Mouse (Mus musculus): ENCODE results near the gene Olfr988. TPM values are rescaled to one million over a fixed set of nuclear protein-coding genes. Genes with fewer than 3 reads are reported as not detected.
"Not testable (repeated sequence)": the region's sequence is repeated elsewhere in the genome, so short reads cannot be mapped to it uniquely, and the experiment has no call there.

Gene Olfr988
- not detected in 2 replicates for polyA plus RNA-seq (2016; fragmentation: Nextera tagmentation; extraction: Ambion mirVana)

DNA sequence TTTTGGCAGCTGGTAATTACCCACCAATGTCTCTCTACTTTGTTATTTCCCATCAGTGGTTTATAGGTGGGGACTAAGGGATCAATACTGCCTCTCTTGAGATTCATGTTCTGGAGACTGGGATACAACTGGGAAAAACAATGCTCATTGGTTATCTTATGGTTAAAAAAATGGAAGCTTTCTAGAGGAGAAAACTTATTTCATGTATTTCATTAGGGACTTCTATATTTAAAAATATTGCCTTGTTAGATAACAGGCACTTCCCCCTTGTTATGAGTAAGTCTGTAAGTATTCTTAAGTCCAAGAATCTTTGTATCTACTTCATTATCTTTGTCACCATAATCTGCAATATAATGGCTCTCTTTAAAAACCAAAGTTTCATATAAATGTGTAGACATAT, at the start of gene Olfr988:
TSS of gene Olfr988 (minus strand) at position 101 of the 400 bp plus-strand sequence.
- H3K9me3 ChIP-seq; H3K27ac ChIP-seq (replicated peaks); H3K4me3 ChIP-seq; DNase-seq (ENCODE audit: low spot score); H3K27me3 ChIP-seq (replicated peaks; ENCODE audit: low read depth, poor library complexity, severe bottlenecking); H3K4me1 ChIP-seq; H3K36me3 ChIP-seq (replicated peaks): not testable (repeated sequence)

DNA sequence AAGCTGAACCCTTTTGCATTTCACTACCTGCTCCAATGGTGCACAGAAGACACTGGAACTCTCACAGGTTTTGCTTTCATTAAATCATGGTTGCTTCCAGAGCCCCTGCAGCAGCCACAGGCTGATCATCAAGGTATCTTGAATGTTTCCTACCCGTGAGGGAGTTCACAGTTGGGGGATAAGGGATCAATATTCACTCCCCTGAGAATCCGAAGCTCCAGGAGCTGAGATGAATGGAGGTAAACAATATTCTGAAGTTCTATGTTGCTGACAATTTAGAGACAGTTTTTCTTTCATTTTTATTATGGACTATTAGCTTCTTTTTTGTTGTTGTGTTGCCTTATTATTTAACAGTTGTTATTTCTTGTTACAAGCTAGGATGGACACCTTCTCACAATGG, 46.3 kb upstream of the Olfr988 start, which contains the start of gene Olfr992:
TSS of gene Olfr992 (minus strand) at position 101 of the 400 bp plus-strand sequence.
- H3K27ac ChIP-seq (replicated peaks), result no peak within 1 kb of the TSS
- H3K4me1 ChIP-seq, result no peaks in the 10 kb centered on the region
- H3K9me3 ChIP-seq, result no peaks in the 10 kb centered on the region
- 59% methylated on average over 2 of the region's 2 CpGs for WGBS
- DNase-seq (ENCODE audit: low spot score), result no peak
- H3K27me3 ChIP-seq (replicated peaks; ENCODE audit: low read depth, poor library complexity, severe bottlenecking), result no peaks in the 10 kb centered on the region
- no peaks in the 10 kb centered on the region for H3K36me3 ChIP-seq (replicated peaks)
- no peak within 1 kb of the TSS for H3K4me3 ChIP-seq

DNA sequence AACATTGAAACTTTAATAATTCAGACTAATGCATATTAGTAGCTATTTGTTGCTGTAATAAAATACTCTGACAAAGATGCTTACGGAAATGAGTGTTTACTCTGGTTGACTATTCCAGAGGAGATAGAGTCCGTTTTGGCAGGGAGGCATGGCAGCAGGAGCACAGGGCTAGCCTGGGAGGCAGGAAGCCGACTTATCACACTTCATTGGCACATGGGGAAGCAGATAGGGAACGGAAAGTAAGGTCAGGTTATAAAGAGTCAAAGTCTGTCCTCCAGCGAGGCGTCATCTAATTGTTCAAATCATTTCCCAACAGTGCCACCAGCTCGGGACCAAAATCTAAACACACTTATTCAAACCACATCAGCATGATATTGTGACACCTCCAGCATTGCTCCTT, 23.1 kb downstream of the Olfr988 start:
- Histone ChIP-seq H3K27me3 (replicated peaks; ENCODE audit: low read depth, poor library complexity, severe bottlenecking) (no peaks in the 10 kb centered on the region), H3K4me1 (no peaks in the 10 kb centered on the region), H3K9me3 (no peaks in the 10 kb centered on the region), H3K36me3 (replicated peaks) (no peaks in the 10 kb centered on the region), H3K27ac (replicated peaks) (no peak overlapping the region), H3K4me3 (no peak overlapping the region)
- WGBS, result 83% methylated on average over 7 of the region's 7 CpGs
- no peak for DNase-seq (ENCODE audit: low spot score)

DNA sequence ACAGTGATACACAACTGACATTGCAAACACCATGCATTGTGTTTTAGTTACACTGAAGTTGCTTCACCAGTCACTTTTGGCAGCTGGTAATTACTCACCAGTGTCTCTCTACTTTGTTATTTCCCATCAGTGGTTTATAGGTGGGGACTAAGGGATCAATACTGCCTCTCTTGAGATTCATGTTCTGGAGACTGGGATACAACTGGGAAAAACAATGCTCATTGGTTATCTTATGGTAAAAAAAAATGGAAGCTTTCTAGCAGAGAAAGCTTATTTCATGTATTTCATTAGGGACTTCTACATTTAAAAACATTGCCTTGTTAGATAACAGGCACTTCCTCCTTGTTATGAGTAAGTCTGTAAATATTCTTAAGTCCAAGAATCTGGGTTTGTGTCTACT, 23.8 kb downstream of the Olfr988 start, which contains the start of gene Olfr987:
TSS of gene Olfr987 (minus strand) at position 101 of the 400 bp plus-strand sequence.
- not testable (repeated sequence) for H3K4me1 ChIP-seq; H3K27me3 ChIP-seq (replicated peaks; ENCODE audit: low read depth, poor library complexity, severe bottlenecking); H3K9me3 ChIP-seq; H3K27ac ChIP-seq (replicated peaks); H3K4me3 ChIP-seq; H3K36me3 ChIP-seq (replicated peaks); DNase-seq (ENCODE audit: low spot score)

DNA sequence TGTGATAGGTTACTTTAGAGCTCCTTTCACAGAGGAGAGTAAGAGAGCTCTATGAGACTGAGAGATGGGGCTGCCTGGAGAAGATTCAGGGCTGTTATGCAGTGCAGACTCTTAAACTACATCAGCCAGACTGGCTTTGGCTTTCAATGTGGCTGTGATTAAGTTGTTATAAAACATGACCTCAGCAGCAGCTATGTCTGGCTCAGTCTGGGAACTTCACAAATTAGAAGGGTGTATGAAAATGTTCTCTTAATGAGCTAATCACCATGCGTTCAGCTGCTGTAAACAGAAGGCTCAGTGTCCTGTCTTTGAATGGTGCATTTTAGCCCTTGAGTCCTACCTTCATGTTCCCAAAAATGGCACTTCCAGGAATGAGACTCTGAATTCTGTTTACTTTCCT, 43.9 kb downstream of the Olfr988 start:
- whole genome bisulfite sequencing, result 47% methylated on average over 1 of the region's 1 CpGs
- DNase-seq (ENCODE audit: low spot score), result no peak
- H3K27me3 ChIP-seq (replicated peaks; ENCODE audit: low read depth, poor library complexity, severe bottlenecking), result no peaks in the 10 kb centered on the region
- H3K36me3 ChIP-seq (replicated peaks), result no peaks in the 10 kb centered on the region
- no peak overlapping the region for H3K4me3 ChIP-seq
- peaks cover 3% of the 10 kb centered on the region; the same call in 1 of the 2 replicates for H3K4me1 ChIP-seq
- no peaks in the 10 kb centered on the region for H3K9me3 ChIP-seq
- H3K27ac ChIP-seq (replicated peaks), result no peak overlapping the region

Other genes with a start within 250 kb of the Olfr988 start
- 40.2 and 42.2 TPM in 2 replicates for gene Aplnr, start 227.0 kb downstream of the Olfr988 start, polyA plus RNA-seq (2016; fragmentation: Nextera tagmentation; extraction: Ambion mirVana)
- gene Lrrc55, start 166.0 kb downstream of the Olfr988 start, polyA plus RNA-seq (2016; fragmentation: Nextera tagmentation; extraction: Ambion mirVana), result 0.32 and 0.60 TPM in 2 replicates
- gene Olfr987, start 23.9 kb downstream of the Olfr988 start, polyA plus RNA-seq (2016; fragmentation: Nextera tagmentation; extraction: Ambion mirVana), result not detected in 2 replicates
- not detected in 2 replicates for gene Olfr992, start 46.2 kb upstream of the Olfr988 start, polyA plus RNA-seq (2016; fragmentation: Nextera tagmentation; extraction: Ambion mirVana)
- gene Olfr993, start 51.6 kb upstream of the Olfr988 start, polyA plus RNA-seq (2016; fragmentation: Nextera tagmentation; extraction: Ambion mirVana), result not detected in 2 replicates
- gene Olfr994, start 73.2 kb upstream of the Olfr988 start, polyA plus RNA-seq (2016; fragmentation: Nextera tagmentation; extraction: Ambion mirVana), result not detected in 2 replicates
- gene Olfr995, start 80.4 kb upstream of the Olfr988 start, polyA plus RNA-seq (2016; fragmentation: Nextera tagmentation; extraction: Ambion mirVana), result not detected in 2 replicates
- 0.09 TPM in 1 of 2 replicates, not detected in the other for gene 4833423E24Rik, start 155.8 kb upstream of the Olfr988 start, polyA plus RNA-seq (2016; fragmentation: Nextera tagmentation; extraction: Ambion mirVana)
- not detected in 2 replicates for gene Olfr996, start 216.0 kb upstream of the Olfr988 start, polyA plus RNA-seq (2016; fragmentation: Nextera tagmentation; extraction: Ambion mirVana)
- not detected in 2 replicates for gene Olfr998, start 225.7 kb upstream of the Olfr988 start, polyA plus RNA-seq (2016; fragmentation: Nextera tagmentation; extraction: Ambion mirVana)
- not detected in 2 replicates for gene Olfr1000, start 248.7 kb upstream of the Olfr988 start, polyA plus RNA-seq (2016; fragmentation: Nextera tagmentation; extraction: Ambion mirVana)